Mouse (Mus musculus) spleen, adult 12 weeks (tissue): ENCODE data around the gene Olfr119.
"Not testable (repeated sequence)": the region's sequence is repeated elsewhere in the genome, so short reads cannot be mapped to it uniquely, and the experiment has no call there.

Experiments
- DNase-seq: peaks from one replicate; pipeline ENCODE4 v3.0.0; 2022; ENCODE audit warnings: low spot score

Olfr119 gene

GRCm38 (mm10) chr17:37696264-37696663, at the start of gene Olfr119:
Gene Olfr119 (plus strand): TSS chr17:37696564.
- DNase-seq, result not testable (repeated sequence)

- DNase-seq, result no peak
Measured at GRCm38 (mm10) chr17:37663682-37664081, 32.7 kb upstream of the Olfr119 start, which contains the start of gene Olfr117. Gene Olfr117 (minus strand): TSS chr17:37663782.

- no peak for DNase-seq
Measured at GRCm38 (mm10) chr17:37666688-37667087, 29.7 kb upstream of the Olfr119 start, which contains the start of gene Olfr118. Gene Olfr118 (plus strand): TSS chr17:37666988.

GRCm38 (mm10) chr17:37721508-37721907, 25.1 kb downstream of the Olfr119 start, which contains the start of gene Olfr120:
Gene Olfr120 (plus strand): TSS chr17:37721808.
- DNase-seq, result no peak

DNA sequence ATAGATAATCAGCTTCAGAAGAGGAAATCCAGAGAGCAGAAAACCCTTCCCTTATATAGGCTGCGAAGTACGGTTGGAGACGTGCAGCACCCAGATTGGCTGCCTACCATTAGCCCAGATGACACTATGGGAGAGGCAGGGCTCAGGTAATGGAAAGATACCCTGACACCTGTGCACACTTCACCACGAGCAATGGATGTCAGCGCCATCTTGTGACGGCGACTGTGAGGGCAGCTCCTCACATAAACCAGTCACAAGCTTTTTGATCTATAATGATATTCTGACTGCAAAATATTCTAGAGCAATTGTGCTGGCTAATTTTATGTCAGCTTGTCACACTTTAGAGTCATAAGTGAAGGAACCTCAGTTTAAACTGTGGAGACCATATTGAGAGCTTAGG, 41.7 kb downstream of the Olfr119 start:
- DNase-seq, result no peak
